Mouse (Mus musculus) heart, embryonic 16.5 days (tissue): ENCODE measurements around the gene Ace3. TPM values are rescaled to one million over a fixed set of nuclear protein-coding genes. Genes with fewer than 3 reads are reported as not detected.

Source experiments
- polyA plus RNA-seq: library from polyadenylated mRNA; unstranded; fragments of >200 nt; fragmentation: Nextera tagmentation; extraction: Ambion mirVana; gene quantifications from 2 replicates; pipeline ENCODE4 v1.2.1, GENCODE M21; 2015

Ace3 gene
- polyA plus RNA-seq, 1 experiment from 2014 or later, result not detected

Other genes with a start within 250 kb of the Ace3 start
- gene Cyb561, start 41.3 kb upstream of the Ace3 start, polyA plus RNA-seq, result 8.0 and 10.5 TPM in 2 replicates
- gene Ace, start 26.7 kb upstream of the Ace3 start, polyA plus RNA-seq, result 3.1 and 4.3 TPM in 2 replicates
- gene Kcnh6, start 13.4 kb downstream of the Ace3 start, polyA plus RNA-seq, result 0.35 and 0.46 TPM in 2 replicates
- 44.6 and 47.2 TPM in 2 replicates for gene Dcaf7, start 42.2 kb downstream of the Ace3 start, polyA plus RNA-seq
- 13.0 and 15.6 TPM in 2 replicates for gene Taco1, start 71.4 kb downstream of the Ace3 start, polyA plus RNA-seq
- gene Map3k3, start 89.9 kb downstream of the Ace3 start, polyA plus RNA-seq, result 17.6 and 21.7 TPM in 2 replicates
- not detected in 2 replicates for gene Gm10840, start 166.2 kb downstream of the Ace3 start, polyA plus RNA-seq
- gene Limd2, start 166.2 kb downstream of the Ace3 start, polyA plus RNA-seq, result 95.5 and 107 TPM in 2 replicates
- gene Strada, start 207.5 kb downstream of the Ace3 start, polyA plus RNA-seq, result 17.5 and 21.9 TPM in 2 replicates
- gene Ccdc47, start 221.7 kb downstream of the Ace3 start, polyA plus RNA-seq, result 101 and 110 TPM in 2 replicates
- gene Ddx42, start 222.3 kb downstream of the Ace3 start, polyA plus RNA-seq, result 46.5 and 47.2 TPM in 2 replicates